Mouse (Mus musculus): ENCODE data around the gene Zfp579. TPM values are rescaled to one million over a fixed set of nuclear protein-coding genes. Genes with fewer than 3 reads are reported as not detected.

Gene Zfp579
- polyA plus RNA-seq, 2 experiments = 30.3 to 97.6 TPM

DNA sequence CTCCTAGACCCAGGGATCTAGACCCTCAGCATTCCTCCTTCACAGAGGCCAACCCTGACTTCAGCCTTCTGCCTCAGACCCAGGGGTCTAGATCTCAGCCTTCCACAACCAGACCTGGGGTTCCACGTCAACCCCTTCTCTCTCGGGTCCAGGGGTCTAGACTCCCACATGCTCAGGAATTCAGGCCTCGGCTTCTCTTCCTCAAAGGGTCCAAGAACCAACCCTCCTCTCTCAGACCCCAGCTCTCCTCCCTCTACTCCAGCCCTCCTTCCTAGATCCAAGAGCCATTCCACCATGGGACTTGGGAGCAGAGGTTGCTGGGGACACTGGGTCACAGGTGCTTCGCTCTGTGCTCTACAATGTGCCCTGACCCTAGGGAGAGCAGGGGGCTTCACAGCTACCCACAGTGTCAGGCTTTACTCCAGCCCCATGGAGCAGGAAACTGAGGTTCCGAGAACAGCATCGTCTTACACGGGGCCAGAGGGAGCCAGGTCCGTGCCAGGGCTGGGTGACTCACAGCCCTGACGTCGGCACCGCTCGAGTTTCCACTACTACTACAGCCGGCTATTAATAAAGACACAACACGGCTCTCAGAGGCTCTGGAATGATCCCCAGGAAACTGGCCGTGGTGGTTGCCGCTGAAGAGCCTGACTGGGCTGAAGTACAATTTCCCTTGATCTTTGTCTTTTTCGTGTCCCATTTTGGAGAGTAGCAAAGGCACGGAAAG, 23.5 kb downstream of the Zfp579 start:
- H3K9ac ChIP-seq (ENCODE audit: low read depth, low read length, severe bottlenecking) = no peak overlapping the region
- no peak for TF ChIP-seq POLR2A (IDR thresholded peaks at IDR 0.05; ENCODE audit: borderline replicate concordance, extremely low read depth, insufficient read depth, insufficient read length)
- no peaks in the 10 kb centered on the region for H3K27me3 ChIP-seq (ENCODE audit: control insufficient read depth, insufficient read depth, low read length)
- H3K27ac ChIP-seq (replicated peaks; ENCODE audit: low read depth, low read length) = no peak overlapping the region
- H3K4me2 ChIP-seq (replicated peaks; ENCODE audit: low read depth, low read length, severe bottlenecking) = no peak overlapping the region
- no peaks in the 10 kb centered on the region for H3K4me1 ChIP-seq (ENCODE audit: control insufficient read depth, insufficient read depth, low read length)
- DNase-seq (ENCODE audit: low spot score) = peak; percentile 31
- no peaks in the 10 kb centered on the region for H3K36me3 ChIP-seq (ENCODE audit: control insufficient read depth, insufficient read depth, low read length)
- ATAC-seq (ENCODE audit: low FRiP score, low read depth) = no peak
- H3K4me3 ChIP-seq (replicated peaks; ENCODE audit: low read length) = no peak overlapping the region
- 68% methylated on average over 18 of the region's 18 CpGs for WGBS
- no peaks in the 10 kb centered on the region for H3K9me3 ChIP-seq (ENCODE audit: control insufficient read depth, low read length)

DNA sequence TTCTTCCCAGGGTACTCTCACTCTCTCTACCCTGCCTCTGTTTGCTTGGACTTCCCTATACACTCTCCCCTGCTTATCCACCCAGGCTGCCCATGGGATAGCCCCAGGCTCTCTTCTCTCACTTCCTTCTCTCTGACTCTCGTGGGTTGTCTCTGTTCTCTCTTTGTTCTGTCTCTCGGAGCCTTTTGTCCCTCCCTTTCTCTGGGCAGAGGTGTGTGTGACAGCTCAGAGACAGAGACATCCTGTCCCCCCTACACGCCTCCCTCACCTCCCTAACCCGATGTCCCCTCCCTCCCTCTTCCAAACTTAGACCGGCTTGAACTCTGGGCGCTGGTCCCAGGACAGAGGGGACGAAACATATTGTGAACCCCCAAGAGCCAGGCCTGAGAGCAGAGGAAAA, 24.2 kb downstream of the Zfp579 start:
- H3K4me1 ChIP-seq (ENCODE audit: control insufficient read depth, insufficient read depth, low read length) = no peaks in the 10 kb centered on the region
- no peak overlapping the region for H3K27ac ChIP-seq (replicated peaks; ENCODE audit: low read depth, low read length)
- no peak for ATAC-seq (ENCODE audit: low FRiP score, low read depth)
- no peaks in the 10 kb centered on the region for H3K36me3 ChIP-seq (ENCODE audit: control insufficient read depth, insufficient read depth, low read length)
- no peak for DNase-seq (ENCODE audit: low spot score)
- H3K4me3 ChIP-seq (replicated peaks; ENCODE audit: low read length) = no peak overlapping the region
- no peak overlapping the region for H3K9ac ChIP-seq (ENCODE audit: low read depth, low read length, severe bottlenecking)
- no peak overlapping the region for H3K4me2 ChIP-seq (replicated peaks; ENCODE audit: low read depth, low read length, severe bottlenecking)
- H3K27me3 ChIP-seq (ENCODE audit: control insufficient read depth, insufficient read depth, low read length) = no peaks in the 10 kb centered on the region
- H3K9me3 ChIP-seq (ENCODE audit: control insufficient read depth, low read length) = no peaks in the 10 kb centered on the region
- no peak for TF ChIP-seq POLR2A (IDR thresholded peaks at IDR 0.05; ENCODE audit: borderline replicate concordance, extremely low read depth, insufficient read depth, insufficient read length)
- 30% methylated on average over 7 of the region's 7 CpGs for WGBS

GRCm38 (mm10) chr7:4971068-4971467, 24.9 kb downstream of the Zfp579 start, which contains the start of gene Sbk3:
Gene Sbk3, minus strand, starts transcription at chr7:4971168.
- ATAC-seq (ENCODE audit: low FRiP score, low read depth) (no peak), DNase-seq (ENCODE audit: low spot score) (no peak)
- no peak within 1 kb of the TSS for H3K27ac ChIP-seq (replicated peaks; ENCODE audit: low read depth, low read length)
- H3K4me2 ChIP-seq (replicated peaks; ENCODE audit: low read depth, low read length, severe bottlenecking) = no peak within 1 kb of the TSS
- H3K9ac ChIP-seq (ENCODE audit: low read depth, low read length, severe bottlenecking) = no peak within 1 kb of the TSS
- WGBS = 37% methylated on average over 6 of the region's 6 CpGs
- H3K4me3 ChIP-seq (replicated peaks; ENCODE audit: low read length) = no peak within 1 kb of the TSS
- H3K27me3 ChIP-seq (ENCODE audit: control insufficient read depth, insufficient read depth, low read length) = no peaks in the 10 kb centered on the region
- H3K4me1 ChIP-seq (ENCODE audit: control insufficient read depth, insufficient read depth, low read length) = no peaks in the 10 kb centered on the region
- H3K36me3 ChIP-seq (ENCODE audit: control insufficient read depth, insufficient read depth, low read length) = no peaks in the 10 kb centered on the region
- no peak for TF ChIP-seq POLR2A (IDR thresholded peaks at IDR 0.05; ENCODE audit: borderline replicate concordance, extremely low read depth, insufficient read depth, insufficient read length)
- no peaks in the 10 kb centered on the region for H3K9me3 ChIP-seq (ENCODE audit: control insufficient read depth, low read length)

- Histone ChIP-seq H3K9me3 (ENCODE audit: control insufficient read depth, low read length) (no peaks in the 10 kb centered on the region), H3K36me3 (ENCODE audit: control insufficient read depth, insufficient read depth, low read length) (no peaks in the 10 kb centered on the region), H3K27me3 (ENCODE audit: control insufficient read depth, insufficient read depth, low read length) (no peaks in the 10 kb centered on the region), H3K4me3 (replicated peaks; ENCODE audit: low read length) (no peak overlapping the region), H3K27ac (replicated peaks; ENCODE audit: low read depth, low read length) (no peak overlapping the region), H3K4me2 (replicated peaks; ENCODE audit: low read depth, low read length, severe bottlenecking) (no peak overlapping the region), H3K4me1 (ENCODE audit: control insufficient read depth, insufficient read depth, low read length) (no peaks in the 10 kb centered on the region), H3K9ac (ENCODE audit: low read depth, low read length, severe bottlenecking) (no peak overlapping the region)
- DNase-seq (ENCODE audit: low spot score) (no peak), ATAC-seq (ENCODE audit: low FRiP score, low read depth) (no peak)
- WGBS = 76% methylated on average over 5 of the region's 5 CpGs
- TF ChIP-seq POLR2A (IDR thresholded peaks at IDR 0.05; ENCODE audit: borderline replicate concordance, extremely low read depth, insufficient read depth, insufficient read length) = no peak
Measured at GRCm38 (mm10) chr7:4964988-4965387, 31.0 kb downstream of the Zfp579 start.

DNA sequence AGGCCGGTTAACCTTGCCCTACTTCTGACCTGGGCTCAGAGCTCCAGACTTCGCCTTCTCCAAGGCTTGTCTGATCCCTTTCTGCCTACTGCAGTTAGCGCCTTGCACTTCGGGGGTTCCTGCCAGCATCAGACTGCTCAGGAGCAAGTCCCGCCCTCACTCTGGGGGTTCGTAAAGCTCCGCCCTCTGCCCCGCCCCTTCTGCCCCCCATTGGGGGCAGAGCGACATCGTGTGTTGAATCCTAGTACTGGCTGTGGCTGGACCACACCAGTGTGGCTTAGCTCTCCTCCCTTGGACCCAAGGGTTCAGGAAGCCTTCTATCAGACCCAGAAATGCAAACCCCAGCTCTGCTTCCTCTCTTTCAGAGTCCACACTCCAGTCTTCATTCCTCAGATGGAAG, 31.7 kb downstream of the Zfp579 start, which contains the start of gene Sbk2:
Gene Sbk2, minus strand, starts transcription at position 135 of the 400 bp plus-strand sequence.
- ATAC-seq (ENCODE audit: low FRiP score, low read depth) = peak; percentile 87
- Histone ChIP-seq H3K4me3 (replicated peaks; ENCODE audit: low read length) (no peak within 1 kb of the TSS), H3K9ac (ENCODE audit: low read depth, low read length, severe bottlenecking) (no peak within 1 kb of the TSS), H3K4me1 (ENCODE audit: control insufficient read depth, insufficient read depth, low read length) (no peaks in the 10 kb centered on the region), H3K4me2 (replicated peaks; ENCODE audit: low read depth, low read length, severe bottlenecking) (no peak within 1 kb of the TSS), H3K27ac (replicated peaks; ENCODE audit: low read depth, low read length) (no peak within 1 kb of the TSS), H3K9me3 (ENCODE audit: control insufficient read depth, low read length) (no peaks in the 10 kb centered on the region), H3K27me3 (ENCODE audit: control insufficient read depth, insufficient read depth, low read length) (no peaks in the 10 kb centered on the region), H3K36me3 (ENCODE audit: control insufficient read depth, insufficient read depth, low read length) (no peaks in the 10 kb centered on the region)
- WGBS = 1% methylated on average over 10 of the region's 10 CpGs
- DNase-seq (ENCODE audit: low spot score) = peak; percentile 77
- no peak for TF ChIP-seq POLR2A (IDR thresholded peaks at IDR 0.05; ENCODE audit: borderline replicate concordance, extremely low read depth, insufficient read depth, insufficient read length)
